Mouse (Mus musculus): ENCODE data around the gene Ppp1r32. TPM values are rescaled to one million over a fixed set of nuclear protein-coding genes. Genes with fewer than 3 reads are reported as not detected.

The Ppp1r32 gene
- polyA plus RNA-seq (2014; fragmentation: Nextera tagmentation; extraction: Ambion mirVana): not detected in 2 replicates

- peaks cover 54% of the 10 kb centered on the region for H3K27me3 ChIP-seq (ENCODE audit: control insufficient read depth, insufficient read depth, low read length)
- H3K9ac ChIP-seq (ENCODE audit: low read depth, low read length): no peak within 1 kb of the TSS
- no peaks in the 10 kb centered on the region for H3K36me3 ChIP-seq (ENCODE audit: control insufficient read depth, insufficient read depth, low read length)
- no peak within 1 kb of the TSS for H3K27ac ChIP-seq (ENCODE audit: low read depth, low read length)
- no peak within 1 kb of the TSS for H3K4me2 ChIP-seq
- H3K9me3 ChIP-seq (replicated peaks; ENCODE audit: control insufficient read depth, low read length): no peaks in the 10 kb centered on the region
- peaks cover 4% of the 10 kb centered on the region; the same call in 1 of the 2 replicates for H3K4me1 ChIP-seq (ENCODE audit: control insufficient read depth, insufficient read depth, low read length)
- no peak within 1 kb of the TSS for H3K4me3 ChIP-seq (ENCODE audit: low read depth, low read length)
- no peak for ATAC-seq (replicated peaks; ENCODE audit: insufficient number of reproducible peaks, low FRiP score, low TSS enrichment)
- WGBS (ENCODE audit: insufficient replicate concordance): 36% methylated on average over 6 of the region's 6 CpGs
Observed at GRCm38 (mm10) chr19:10482703-10483102, at the start of gene Ppp1r32. Gene Ppp1r32, minus strand, starts transcription at chr19:10482928.

GRCm38 (mm10) chr19:10530082-10530481, 47.4 kb upstream of the Ppp1r32 start:
- H3K4me1 ChIP-seq (ENCODE audit: control insufficient read depth, insufficient read depth, low read length): peaks cover 10% of the 10 kb centered on the region
- H3K4me2 ChIP-seq: no peak overlapping the region
- no peak overlapping the region for H3K4me3 ChIP-seq (ENCODE audit: low read depth, low read length)
- peaks cover 7% of the 10 kb centered on the region for H3K36me3 ChIP-seq (ENCODE audit: control insufficient read depth, insufficient read depth, low read length)
- no peak for ATAC-seq (replicated peaks; ENCODE audit: insufficient number of reproducible peaks, low FRiP score, low TSS enrichment)
- no peaks in the 10 kb centered on the region for H3K27me3 ChIP-seq (ENCODE audit: control insufficient read depth, insufficient read depth, low read length)
- H3K27ac ChIP-seq (ENCODE audit: low read depth, low read length): no peak overlapping the region
- H3K9ac ChIP-seq (ENCODE audit: low read depth, low read length): no peak overlapping the region
- WGBS (ENCODE audit: insufficient replicate concordance): 95% methylated on average over 1 of the region's 1 CpGs
- no peaks in the 10 kb centered on the region for H3K9me3 ChIP-seq (replicated peaks; ENCODE audit: control insufficient read depth, low read length)

- under 1% methylated on average over 11 of the region's 11 CpGs for WGBS (ENCODE audit: insufficient replicate concordance)
- no peaks in the 10 kb centered on the region for H3K9me3 ChIP-seq (replicated peaks; ENCODE audit: control insufficient read depth, low read length)
- H3K9ac ChIP-seq (ENCODE audit: low read depth, low read length): peak within 1 kb of the TSS; percentile 98
- H3K27me3 ChIP-seq (ENCODE audit: control insufficient read depth, insufficient read depth, low read length): no peaks in the 10 kb centered on the region
- no peaks in the 10 kb centered on the region for H3K36me3 ChIP-seq (ENCODE audit: control insufficient read depth, insufficient read depth, low read length)
- H3K4me1 ChIP-seq (ENCODE audit: control insufficient read depth, insufficient read depth, low read length): peaks cover 18% of the 10 kb centered on the region
- ATAC-seq (replicated peaks; ENCODE audit: insufficient number of reproducible peaks, low FRiP score, low TSS enrichment): no peak
- peak within 1 kb of the TSS; percentile 78 for H3K4me2 ChIP-seq
- H3K4me3 ChIP-seq (ENCODE audit: low read depth, low read length): peak within 1 kb of the TSS; percentile 87
- peak within 1 kb of the TSS; percentile 99 for H3K27ac ChIP-seq (ENCODE audit: low read depth, low read length)
Observed at GRCm38 (mm10) chr19:10525910-10526309, 43.2 kb upstream of the Ppp1r32 start, which contains the start of gene Sdhaf2. Gene Sdhaf2, minus strand, starts transcription at chr19:10526142.

GRCm38 (mm10) chr19:10525106-10525901, 42.6 kb upstream of the Ppp1r32 start, which contains the start of gene Cpsf7:
Gene Cpsf7, plus strand, starts transcription at chr19:10525266.
- peaks cover 18% of the 10 kb centered on the region for H3K4me1 ChIP-seq (ENCODE audit: control insufficient read depth, insufficient read depth, low read length)
- H3K4me3 ChIP-seq (ENCODE audit: low read depth, low read length): peak within 1 kb of the TSS; percentile 87
- no peaks in the 10 kb centered on the region for H3K27me3 ChIP-seq (ENCODE audit: control insufficient read depth, insufficient read depth, low read length)
- no peaks in the 10 kb centered on the region for H3K9me3 ChIP-seq (replicated peaks; ENCODE audit: control insufficient read depth, low read length)
- H3K9ac ChIP-seq (ENCODE audit: low read depth, low read length): peak within 1 kb of the TSS; percentile 98
- H3K27ac ChIP-seq (ENCODE audit: low read depth, low read length): peak within 1 kb of the TSS; percentile 99
- no peaks in the 10 kb centered on the region for H3K36me3 ChIP-seq (ENCODE audit: control insufficient read depth, insufficient read depth, low read length)
- ATAC-seq (replicated peaks; ENCODE audit: insufficient number of reproducible peaks, low FRiP score, low TSS enrichment): peak; percentile 95
- peak within 1 kb of the TSS; percentile 78 for H3K4me2 ChIP-seq
- under 1% methylated on average over 67 of the region's 93 CpGs for WGBS (ENCODE audit: insufficient replicate concordance)

GRCm38 (mm10) chr19:10524784-10525105, 42.0 kb upstream of the Ppp1r32 start:
- Histone ChIP-seq H3K36me3 (ENCODE audit: control insufficient read depth, insufficient read depth, low read length) (no peaks in the 10 kb centered on the region), H3K4me1 (ENCODE audit: control insufficient read depth, insufficient read depth, low read length) (peaks cover 18% of the 10 kb centered on the region), H3K27me3 (ENCODE audit: control insufficient read depth, insufficient read depth, low read length) (no peaks in the 10 kb centered on the region), H3K27ac (ENCODE audit: low read depth, low read length) (peak overlapping the region; percentile 99), H3K4me3 (ENCODE audit: low read depth, low read length) (peak overlapping the region; percentile 87), H3K9ac (ENCODE audit: low read depth, low read length) (peak overlapping the region; percentile 98), H3K9me3 (replicated peaks; ENCODE audit: control insufficient read depth, low read length) (no peaks in the 10 kb centered on the region), H3K4me2 (peak overlapping the region; percentile 78)
- WGBS (ENCODE audit: insufficient replicate concordance): under 1% methylated on average over 19 of the region's 19 CpGs
- ATAC-seq (replicated peaks; ENCODE audit: insufficient number of reproducible peaks, low FRiP score, low TSS enrichment): no peak; the same call in 1 of the 2 replicates

- Histone ChIP-seq H3K9me3 (replicated peaks; ENCODE audit: control insufficient read depth, low read length) (no peaks in the 10 kb centered on the region), H3K36me3 (ENCODE audit: control insufficient read depth, insufficient read depth, low read length) (no peaks in the 10 kb centered on the region), H3K4me2 (peak overlapping the region; percentile 78), H3K4me3 (ENCODE audit: low read depth, low read length) (peak overlapping the region; percentile 87; the same call in 1 of the 2 replicates), H3K4me1 (ENCODE audit: control insufficient read depth, insufficient read depth, low read length) (peaks cover 18% of the 10 kb centered on the region), H3K9ac (ENCODE audit: low read depth, low read length) (0 out of 2 replicates have a peak overlapping the region, but pooled peaks have one; percentile 22), H3K27me3 (ENCODE audit: control insufficient read depth, insufficient read depth, low read length) (no peaks in the 10 kb centered on the region), H3K27ac (ENCODE audit: low read depth, low read length) (no peak overlapping the region)
- WGBS (ENCODE audit: insufficient replicate concordance): 70% methylated on average over 5 of the region's 5 CpGs
- ATAC-seq (replicated peaks; ENCODE audit: insufficient number of reproducible peaks, low FRiP score, low TSS enrichment): no peak
Observed at GRCm38 (mm10) chr19:10523483-10524080, 40.9 kb upstream of the Ppp1r32 start.

- Histone ChIP-seq H3K9ac (ENCODE audit: low read depth, low read length) (no peak overlapping the region), H3K36me3 (ENCODE audit: control insufficient read depth, insufficient read depth, low read length) (peaks cover under 1% of the 10 kb centered on the region; the same call in 1 of the 2 replicates), H3K4me2 (no peak overlapping the region), H3K9me3 (replicated peaks; ENCODE audit: control insufficient read depth, low read length) (no peaks in the 10 kb centered on the region), H3K4me1 (ENCODE audit: control insufficient read depth, insufficient read depth, low read length) (peaks cover 15% of the 10 kb centered on the region), H3K27me3 (ENCODE audit: control insufficient read depth, insufficient read depth, low read length) (no peaks in the 10 kb centered on the region), H3K27ac (ENCODE audit: low read depth, low read length) (no peak overlapping the region), H3K4me3 (ENCODE audit: low read depth, low read length) (no peak overlapping the region)
- no peak for ATAC-seq (replicated peaks; ENCODE audit: insufficient number of reproducible peaks, low FRiP score, low TSS enrichment)
- 72% methylated on average over 1 of the region's 1 CpGs for WGBS (ENCODE audit: insufficient replicate concordance)
Observed at GRCm38 (mm10) chr19:10521926-10522325, 39.2 kb upstream of the Ppp1r32 start.

- Histone ChIP-seq H3K27me3 (ENCODE audit: control insufficient read depth, insufficient read depth, low read length) (no peaks in the 10 kb centered on the region), H3K27ac (ENCODE audit: low read depth, low read length) (no peak overlapping the region), H3K4me1 (ENCODE audit: control insufficient read depth, insufficient read depth, low read length) (peaks cover 8% of the 10 kb centered on the region; the same call in 1 of the 2 replicates), H3K9ac (ENCODE audit: low read depth, low read length) (no peak overlapping the region), H3K4me2 (no peak overlapping the region), H3K4me3 (ENCODE audit: low read depth, low read length) (no peak overlapping the region), H3K36me3 (ENCODE audit: control insufficient read depth, insufficient read depth, low read length) (peaks cover 14% of the 10 kb centered on the region), H3K9me3 (replicated peaks; ENCODE audit: control insufficient read depth, low read length) (no peaks in the 10 kb centered on the region)
- WGBS (ENCODE audit: insufficient replicate concordance): 48% methylated on average over 1 of the region's 1 CpGs
- ATAC-seq (replicated peaks; ENCODE audit: insufficient number of reproducible peaks, low FRiP score, low TSS enrichment): no peak
Observed at GRCm38 (mm10) chr19:10520355-10520754, 37.6 kb upstream of the Ppp1r32 start.
